Mouse (Mus musculus): Measurements from ENCODE around the gene Lbx2. TPM values are rescaled to one million over a fixed set of nuclear protein-coding genes. Genes with fewer than 3 reads are reported as not detected.

The Lbx2 gene
- polyA plus RNA-seq, 1 experiment from 2014 or later: 0.51 TPM

GRCm38 (mm10) chr6:83132176-83132919 is 46.2 kb downstream of the Lbx2 start:
- no peak for DNase-seq (ENCODE audit: low spot score)

- no peak for DNase-seq (ENCODE audit: low spot score)
Measured at GRCm38 (mm10) chr6:83134226-83134625, 48.1 kb downstream of the Lbx2 start.

GRCm38 (mm10) chr6:83134951-83135513 is 48.9 kb downstream of the Lbx2 start, which contains the start of gene Rtkn:
Rtkn (plus strand) TSS chr6:83135463.
- no peak for DNase-seq (ENCODE audit: low spot score)

GRCm38 (mm10) chr6:83135571-83136161 is 49.5 kb downstream of the Lbx2 start:
- DNase-seq (ENCODE audit: low spot score): no peak

GRCm38 (mm10) chr6:83136291-83136880 is 50.2 kb downstream of the Lbx2 start:
- DNase-seq (ENCODE audit: low spot score): no peak

- DNase-seq (ENCODE audit: low spot score): peak; percentile 81
Measured at GRCm38 (mm10) chr6:83136881-83137575, 50.9 kb downstream of the Lbx2 start.

- no peak for DNase-seq (ENCODE audit: low spot score)
Measured at GRCm38 (mm10) chr6:83137576-83137950, 51.4 kb downstream of the Lbx2 start.

MicroRNAs within 50 kb of the gene (microRNA counts, 519-probe panel; counts per million panel counts)
- microRNA mmu-miR-3470a+mmu-miR-3470b: 473 counts per million, percentile 71 among the panel's probes with 10 or more counts

Small RNA genes lying within 50 kb of the gene (microRNA-seq; reads per million reads assigned to microRNA genes)
- gene Mir3470a (ENCODE audit: borderline number of aligned reads) (not detected), gene Mir7040 (ENCODE audit: borderline number of aligned reads) (not detected)

Other genes with a start within 250 kb of the Lbx2 start
- 1.3 and 1.4 TPM in 2 replicates for gene Sema4f, start 146.6 kb upstream of the Lbx2 start, polyA plus RNA-seq (2015; fragmentation: Nextera tagmentation; extraction: Ambion mirVana)
- 0.81 and 1.5 TPM in 2 replicates for gene M1ap, start 139.5 kb upstream of the Lbx2 start, polyA plus RNA-seq (2015; fragmentation: Nextera tagmentation; extraction: Ambion mirVana)
- 26.2 and 26.5 TPM in 2 replicates for gene Dok1, start 52.9 kb upstream of the Lbx2 start, polyA plus RNA-seq (2015; fragmentation: Nextera tagmentation; extraction: Ambion mirVana)
- gene Loxl3, start 52.2 kb upstream of the Lbx2 start, polyA plus RNA-seq (2015; fragmentation: Nextera tagmentation; extraction: Ambion mirVana): 1.4 and 1.5 TPM in 2 replicates
- gene Aup1, start 31.8 kb upstream of the Lbx2 start, polyA plus RNA-seq (2015; fragmentation: Nextera tagmentation; extraction: Ambion mirVana): 197 and 202 TPM in 2 replicates
- gene Htra2, start 31.1 kb upstream of the Lbx2 start, polyA plus RNA-seq (2015; fragmentation: Nextera tagmentation; extraction: Ambion mirVana): 54.4 and 55.1 TPM in 2 replicates
- 0.96 and 1.4 TPM in 2 replicates for gene Dqx1, start 28.5 kb upstream of the Lbx2 start, polyA plus RNA-seq (2015; fragmentation: Nextera tagmentation; extraction: Ambion mirVana)
- gene Tlx2, start 16.1 kb upstream of the Lbx2 start, polyA plus RNA-seq (2015; fragmentation: Nextera tagmentation; extraction: Ambion mirVana): 0.23 TPM in 1 of 2 replicates, not detected in the other
- gene Pcgf1, start 8.5 kb upstream of the Lbx2 start, polyA plus RNA-seq (2015; fragmentation: Nextera tagmentation; extraction: Ambion mirVana): 27.8 and 30.3 TPM in 2 replicates
- gene Ccdc142, start 15.2 kb downstream of the Lbx2 start, polyA plus RNA-seq (2015; fragmentation: Nextera tagmentation; extraction: Ambion mirVana): 2.4 and 2.8 TPM in 2 replicates
- gene Gm42688, start 15.2 kb downstream of the Lbx2 start, polyA plus RNA-seq (2015; fragmentation: Nextera tagmentation; extraction: Ambion mirVana): 2.4 and 2.7 TPM in 2 replicates
- 101 and 107 TPM in 2 replicates for gene Mrpl53, start 22.7 kb downstream of the Lbx2 start, polyA plus RNA-seq (2015; fragmentation: Nextera tagmentation; extraction: Ambion mirVana)
- 39.9 and 42.0 TPM in 2 replicates for gene Mogs, start 29.1 kb downstream of the Lbx2 start, polyA plus RNA-seq (2015; fragmentation: Nextera tagmentation; extraction: Ambion mirVana)
- gene Wbp1, start 35.2 kb downstream of the Lbx2 start, polyA plus RNA-seq (2015; fragmentation: Nextera tagmentation; extraction: Ambion mirVana): 69.7 and 71.1 TPM in 2 replicates
- gene Ino80b, start 39.1 kb downstream of the Lbx2 start, polyA plus RNA-seq (2015; fragmentation: Nextera tagmentation; extraction: Ambion mirVana): 17.7 and 17.9 TPM in 2 replicates
- 29.1 and 30.9 TPM in 2 replicates for gene Rtkn, start 49.1 kb downstream of the Lbx2 start, polyA plus RNA-seq (2015; fragmentation: Nextera tagmentation; extraction: Ambion mirVana)
- gene Wdr54, start 70.0 kb downstream of the Lbx2 start, polyA plus RNA-seq (2015; fragmentation: Nextera tagmentation; extraction: Ambion mirVana): 0.67 and 0.95 TPM in 2 replicates
- gene 1700003E16Rik, start 70.0 kb downstream of the Lbx2 start, polyA plus RNA-seq (2015; fragmentation: Nextera tagmentation; extraction: Ambion mirVana): 0.21 and 0.44 TPM in 2 replicates
- gene Dctn1, start 79.6 kb downstream of the Lbx2 start, polyA plus RNA-seq (2015; fragmentation: Nextera tagmentation; extraction: Ambion mirVana): 62.8 and 64.5 TPM in 2 replicates
- gene Slc4a5, start 133.5 kb downstream of the Lbx2 start, polyA plus RNA-seq (2015; fragmentation: Nextera tagmentation; extraction: Ambion mirVana): 0.07 and 0.17 TPM in 2 replicates
- gene Mthfd2, start 239.5 kb downstream of the Lbx2 start, polyA plus RNA-seq (2015; fragmentation: Nextera tagmentation; extraction: Ambion mirVana): 40.7 and 48.6 TPM in 2 replicates
- 71.5 and 73.4 TPM in 2 replicates for gene Mob1a, start 239.6 kb downstream of the Lbx2 start, polyA plus RNA-seq (2015; fragmentation: Nextera tagmentation; extraction: Ambion mirVana)

Measured in thymus, postnatal 0 days (tissue).